Mouse (Mus musculus) bone marrow, adult 2 months (tissue): ENCODE results near the gene Slc11a2.

Experiments
- CTCF ChIP-seq: fragments of 200-500 bp; IDR thresholded peaks from 2 replicates; pipeline ENCODE4 v1.5.1; 2011; ENCODE audit warnings: low read length, control low read depth; ENCODE audit not compliant: control insufficient read depth, insufficient read depth
- POLR2A ChIP-seq: fragments of 200-500 bp; IDR thresholded peaks from 2 replicates; pipeline ENCODE4 v1.6.1; 2011; ENCODE audit warnings: low read depth, mild to moderate bottlenecking, control low read depth, low read length, borderline replicate concordance; ENCODE audit not compliant: control insufficient read depth

GRCm38 (mm10) chr15:100414942-100415341 lies 9.9 kb downstream of the Slc11a2 start:
- no peak for TF ChIP-seq CTCF
- no peak for TF ChIP-seq POLR2A
